Mouse (Mus musculus) stomach, embryonic 16.5 days (tissue): ENCODE results near the gene Bves. TPM values are rescaled to one million over a fixed set of nuclear protein-coding genes. Genes with fewer than 3 reads are reported as not detected.

Source experiments
- ATAC-seq: fragments of 200-750 bp; cut with Nextera tagmentation; 2 replicates; pipeline ENCODE4 v1.8.0; 2017; ENCODE audit warnings: moderate number of reproducible peaks, moderate TSS enrichment; ENCODE audit not compliant: insufficient read depth, low FRiP score
- H3K27ac ChIP-seq: fragments of 300-500 bp; sonication (generic); 2 replicates; pipeline ENCODE4 v1.5.1; 2014; ENCODE audit warnings: low read length
- H3K27me3 ChIP-seq: fragments of 300-500 bp; sonication (generic); 2 replicates; pipeline ENCODE4 v1.6.1; 2014; ENCODE audit warnings: low read length, control low read depth, mixed read lengths; ENCODE audit not compliant: control insufficient read depth, insufficient read depth
- H3K36me3 ChIP-seq: fragments of 300-500 bp; sonication (generic); 2 replicates; pipeline ENCODE4 v1.6.1; 2014; ENCODE audit warnings: low read length; ENCODE audit not compliant: control insufficient read depth, insufficient read depth
- H3K4me1 ChIP-seq: fragments of 300-500 bp; sonication (generic); 2 replicates; pipeline ENCODE4 v1.6.1; 2014; ENCODE audit warnings: low read length, control low read depth, mixed read lengths; ENCODE audit not compliant: control insufficient read depth, insufficient read depth
- H3K4me2 ChIP-seq: fragments of 300-500 bp; sonication (generic); 2 replicates; pipeline ENCODE4 v1.6.1; 2014; ENCODE audit warnings: low read depth, low read length, mixed read lengths
- H3K4me3 ChIP-seq: fragments of 300-500 bp; sonication (generic); replicated peaks from 2 replicates; pipeline ENCODE4 v1.5.1; 2014; ENCODE audit warnings: mild to moderate bottlenecking, low read length
- H3K9ac ChIP-seq: fragments of 300-500 bp; sonication (generic); 2 replicates; pipeline ENCODE4 v1.6.1; 2014; ENCODE audit warnings: low read length
- H3K9me3 ChIP-seq: fragments of 300-500 bp; sonication (generic); replicated peaks from 2 replicates; pipeline ENCODE4 v1.6.1; 2016; ENCODE audit warnings: low read length, control low read depth; ENCODE audit not compliant: control insufficient read depth
- WGBS: fragments of 180-500 bp; shearing (Covaris S2); extraction: QIAGEN DNeasy Blood & Tissue Kit; methylation state at CpG from one replicate; pipeline ENCODE4 v1.1.7; 2014; 5-methylcytosine and 5-hydroxymethylcytosine counted together
- polyA plus RNA-seq: library from polyadenylated mRNA; unstranded; fragments of >200 nt; fragmentation: Nextera tagmentation; extraction: Ambion mirVana; gene quantifications from 2 replicates; pipeline ENCODE4 v1.2.1, GENCODE M21; 2015

Gene Bves
- polyA plus RNA-seq, 1 experiment from 2014 or later = 8.1 TPM

- H3K9me3 ChIP-seq = no peaks in the 10 kb centered on the region
- no peak for ATAC-seq
- H3K4me2 ChIP-seq = no peak overlapping the region
- no peak overlapping the region for H3K27ac ChIP-seq
- 86% methylated on average over 2 of the region's 2 CpGs for WGBS
- H3K9ac ChIP-seq = no peak overlapping the region
- H3K4me1 ChIP-seq = no peaks in the 10 kb centered on the region
- H3K36me3 ChIP-seq = no peaks in the 10 kb centered on the region
- H3K4me3 ChIP-seq = no peak overlapping the region
- no peaks in the 10 kb centered on the region for H3K27me3 ChIP-seq
These were observed 35.0 kb downstream of the Bves start for GRCm38 (mm10) chr10:45370545-45370944.

GRCm38 (mm10) chr10:45372994-45373692, 37.6 kb downstream of the Bves start:
- Histone ChIP-seq H3K4me3 (no peak overlapping the region), H3K36me3 (no peaks in the 10 kb centered on the region), H3K4me1 (no peaks in the 10 kb centered on the region), H3K27me3 (no peaks in the 10 kb centered on the region), H3K4me2 (no peak overlapping the region), H3K9ac (no peak overlapping the region), H3K9me3 (no peaks in the 10 kb centered on the region), H3K27ac (no peak overlapping the region)
- peak; percentile 13; the same call in 1 of the 2 replicates for ATAC-seq
- 47% methylated on average over 4 of the region's 4 CpGs for WGBS

- no peak overlapping the region for H3K9ac ChIP-seq
- 82% methylated on average over 3 of the region's 3 CpGs for WGBS
- no peak overlapping the region for H3K4me2 ChIP-seq
- no peak overlapping the region for H3K4me3 ChIP-seq
- no peaks in the 10 kb centered on the region for H3K9me3 ChIP-seq
- no peak overlapping the region for H3K27ac ChIP-seq
- H3K36me3 ChIP-seq = no peaks in the 10 kb centered on the region
- no peaks in the 10 kb centered on the region for H3K27me3 ChIP-seq
- no peaks in the 10 kb centered on the region for H3K4me1 ChIP-seq
- no peak for ATAC-seq
These were observed 42.7 kb downstream of the Bves start for GRCm38 (mm10) chr10:45378269-45378668.

- Histone ChIP-seq H3K27me3 (no peaks in the 10 kb centered on the region), H3K9ac (no peak overlapping the region), H3K27ac (no peak overlapping the region), H3K4me3 (no peak overlapping the region), H3K4me2 (no peak overlapping the region), H3K36me3 (no peaks in the 10 kb centered on the region), H3K9me3 (no peaks in the 10 kb centered on the region), H3K4me1 (no peaks in the 10 kb centered on the region)
- no peak for ATAC-seq
These were observed 46.5 kb downstream of the Bves start for GRCm38 (mm10) chr10:45381937-45382636.

GRCm38 (mm10) chr10:45382637-45382958, 47.0 kb downstream of the Bves start:
- Histone ChIP-seq H3K9me3 (no peaks in the 10 kb centered on the region), H3K4me3 (no peak overlapping the region), H3K27ac (no peak overlapping the region), H3K9ac (no peak overlapping the region), H3K4me1 (no peaks in the 10 kb centered on the region), H3K27me3 (no peaks in the 10 kb centered on the region), H3K4me2 (no peak overlapping the region), H3K36me3 (no peaks in the 10 kb centered on the region)
- WGBS = 60% methylated on average over 3 of the region's 3 CpGs
- ATAC-seq = no peak

GRCm38 (mm10) chr10:45398211-45398610, 62.6 kb downstream of the Bves start:
- H3K4me3 ChIP-seq = no peak overlapping the region
- no peak for ATAC-seq
- H3K4me2 ChIP-seq = no peak overlapping the region
- no peaks in the 10 kb centered on the region for H3K27me3 ChIP-seq
- no peaks in the 10 kb centered on the region for H3K4me1 ChIP-seq
- H3K36me3 ChIP-seq = no peaks in the 10 kb centered on the region
- no peak overlapping the region for H3K9ac ChIP-seq
- H3K9me3 ChIP-seq = no peaks in the 10 kb centered on the region
- no peak overlapping the region for H3K27ac ChIP-seq
- 72% methylated on average over 1 of the region's 1 CpGs for WGBS

GRCm38 (mm10) chr10:45399702-45400243, 64.2 kb downstream of the Bves start:
- 78% methylated on average over 7 of the region's 7 CpGs for WGBS
- H3K4me3 ChIP-seq = no peak overlapping the region
- no peaks in the 10 kb centered on the region for H3K27me3 ChIP-seq
- no peaks in the 10 kb centered on the region for H3K4me1 ChIP-seq
- H3K4me2 ChIP-seq = no peak overlapping the region
- H3K9me3 ChIP-seq = no peaks in the 10 kb centered on the region
- no peak for ATAC-seq
- H3K36me3 ChIP-seq = no peaks in the 10 kb centered on the region
- no peak overlapping the region for H3K27ac ChIP-seq
- H3K9ac ChIP-seq = no peak overlapping the region

- no peak for ATAC-seq
- WGBS = 63% methylated on average over 10 of the region's 10 CpGs
- no peaks in the 10 kb centered on the region for H3K4me1 ChIP-seq
- no peaks in the 10 kb centered on the region for H3K36me3 ChIP-seq
- H3K27ac ChIP-seq = no peak overlapping the region
- H3K27me3 ChIP-seq = no peaks in the 10 kb centered on the region
- H3K9me3 ChIP-seq = no peaks in the 10 kb centered on the region
- H3K9ac ChIP-seq = no peak overlapping the region
- no peak overlapping the region for H3K4me3 ChIP-seq
- no peak overlapping the region for H3K4me2 ChIP-seq
These were observed 75.2 kb downstream of the Bves start for GRCm38 (mm10) chr10:45410624-45411341.

- no peak for ATAC-seq
- Histone ChIP-seq H3K9ac (no peak overlapping the region), H3K4me1 (no peaks in the 10 kb centered on the region), H3K36me3 (no peaks in the 10 kb centered on the region), H3K9me3 (no peaks in the 10 kb centered on the region), H3K4me2 (no peak overlapping the region), H3K27me3 (no peaks in the 10 kb centered on the region), H3K4me3 (no peak overlapping the region), H3K27ac (no peak overlapping the region)
- 65% methylated on average over 2 of the region's 2 CpGs for WGBS
These were observed 76.2 kb downstream of the Bves start for GRCm38 (mm10) chr10:45411741-45412140.
